Mouse (Mus musculus) frontal cortex, adult 2 months (tissue): ENCODE data around the gene Col23a1. TPM values are rescaled to one million over a fixed set of nuclear protein-coding genes. Genes with fewer than 3 reads are reported as not detected.
"Not testable (repeated sequence)": the region's sequence is repeated elsewhere in the genome, so short reads cannot be mapped to it uniquely, and the experiment has no call there.

Experiments used
- DNase-seq, 2 experiments: peaks; one replicate each; pipeline ENCODE4 v3.0.0; 2022; ENCODE audit warnings: low spot score in 1 of 2; ENCODE audit errors: extremely low spot score in 1 of 2
- polyA plus RNA-seq: library from polyadenylated mRNA; depleted of rRNA; stranded (reverse); fragments of >200 nt; gene quantifications from 2 replicates; pipeline ENCODE4 v1.2.3, GENCODE M21; 2012

Col23a1 gene
- polyA plus RNA-seq, 1 experiment = 15.2 TPM

DNA sequence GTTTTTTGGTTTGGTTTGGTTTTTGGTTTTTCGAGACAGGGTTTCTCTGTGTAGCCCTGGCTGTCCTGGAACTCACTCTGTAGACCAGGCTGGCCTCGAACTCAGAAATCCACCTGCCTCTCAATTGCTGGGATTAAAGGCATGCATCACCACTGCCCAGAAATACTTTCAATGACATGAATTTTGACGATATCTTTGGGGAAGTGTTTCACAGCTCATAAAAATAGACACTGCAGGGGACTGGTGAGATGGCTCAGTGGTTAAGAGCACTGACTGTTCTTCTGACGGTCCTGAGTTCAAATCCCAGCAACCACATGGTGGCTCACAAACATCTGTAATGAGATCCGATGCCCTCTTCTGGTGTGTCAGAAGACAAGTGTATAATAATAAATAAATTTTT is 320.2 kb downstream of the Col23a1 start:
- DNase-seq = not testable (repeated sequence)

DNA sequence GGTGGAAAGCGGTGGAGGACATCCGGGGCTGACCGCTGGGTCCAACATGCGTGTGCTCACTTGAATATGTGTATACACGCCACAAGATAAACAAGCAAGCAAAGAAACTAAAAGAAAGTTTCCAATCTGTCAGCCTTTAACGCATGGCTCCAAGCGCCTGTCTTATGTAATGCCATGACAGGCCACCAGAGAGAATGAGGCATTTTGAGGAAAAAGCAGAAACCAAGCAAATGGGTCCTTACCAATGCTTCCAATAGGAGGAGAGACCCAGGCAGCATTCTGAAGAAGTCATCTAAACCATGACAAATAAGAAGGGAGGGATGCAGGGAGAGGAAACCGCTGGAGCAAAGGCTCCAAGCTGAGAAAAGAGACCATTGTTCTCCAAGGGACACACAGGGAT is 324.5 kb downstream of the Col23a1 start:
- no peak for DNase-seq

GRCm38 (mm10) chr11:51615129-51615528 is 325.4 kb downstream of the Col23a1 start:
- no peak for DNase-seq

DNA sequence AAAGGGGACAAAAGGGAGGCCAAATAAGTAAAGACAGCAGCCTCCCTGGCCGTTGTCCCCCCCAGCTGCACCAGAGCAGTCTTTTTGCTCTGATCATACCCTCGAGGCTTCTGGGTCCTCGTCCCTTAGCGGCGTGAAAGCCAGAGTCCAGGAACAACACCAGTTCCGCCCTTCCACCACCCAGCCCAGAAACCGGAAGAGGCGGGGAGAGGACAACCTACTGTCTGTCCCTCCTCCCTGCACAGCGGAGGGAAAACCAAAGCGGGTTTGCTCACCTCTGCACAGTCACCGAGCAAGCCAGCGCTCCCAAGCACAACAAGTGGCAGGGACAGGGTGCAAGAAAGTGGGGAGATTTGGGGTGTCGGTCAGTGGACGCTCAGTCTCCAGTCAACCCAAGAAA is 325.9 kb downstream of the Col23a1 start:
- DNase-seq = peak in 1 of 2 experiments; percentile 50

GRCm38 (mm10) chr11:51616113-51616512 is 326.4 kb downstream of the Col23a1 start:
- DNase-seq = not testable (repeated sequence)

DNA sequence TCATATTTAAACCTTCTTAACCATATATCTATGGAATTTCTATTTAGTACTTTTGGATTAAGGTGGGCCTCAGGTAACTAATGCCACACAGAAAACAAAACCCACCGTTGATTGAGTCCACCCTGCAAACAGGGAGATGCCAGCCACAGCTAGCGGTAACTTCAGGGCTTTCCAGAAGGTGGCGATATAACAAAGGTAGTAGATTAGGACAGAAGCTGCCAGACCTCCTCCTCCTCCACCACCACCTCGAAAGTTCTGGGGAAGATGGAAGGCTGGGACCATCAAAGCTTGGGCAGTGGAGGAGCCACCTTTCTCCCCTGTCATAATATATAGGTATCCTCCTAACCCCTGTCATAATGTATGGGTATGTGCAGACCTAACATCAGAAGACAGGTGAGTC is 328.0 kb downstream of the Col23a1 start:
- peak in 1 of 2 experiments; percentile 89 for DNase-seq

DNA sequence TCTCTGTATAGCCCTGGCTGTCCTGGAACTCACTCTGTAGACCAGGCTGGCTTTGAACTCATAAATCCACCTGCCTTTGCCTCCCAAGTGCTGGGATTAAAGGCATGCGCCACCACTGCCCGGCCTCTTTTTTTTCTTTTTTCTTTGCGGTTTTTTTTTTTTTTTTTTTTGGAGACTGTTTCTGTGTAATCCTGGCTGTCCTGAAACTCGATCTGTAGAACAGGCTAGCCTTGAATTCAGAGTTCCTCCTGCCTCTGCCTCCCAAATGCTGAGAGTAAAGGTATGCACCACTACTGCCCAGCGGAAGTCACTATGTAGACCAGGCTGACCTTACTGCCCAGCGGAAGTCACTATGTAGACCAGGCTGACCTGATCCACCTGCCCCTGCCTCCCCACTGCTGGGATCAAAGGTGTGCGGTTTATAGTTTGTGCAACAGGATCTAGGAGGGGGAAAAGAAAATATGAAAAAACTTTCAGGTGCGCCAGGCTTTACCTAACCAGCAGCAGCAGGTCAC is 329.2 kb downstream of the Col23a1 start:
- no peak for DNase-seq

GRCm38 (mm10) chr11:51619409-51620060 is 329.8 kb downstream of the Col23a1 start, which contains the start of gene Nhp2:
Gene Nhp2, plus strand, starts transcription at chr11:51619735.
- DNase-seq = peak; percentile 96 to 97

DNA sequence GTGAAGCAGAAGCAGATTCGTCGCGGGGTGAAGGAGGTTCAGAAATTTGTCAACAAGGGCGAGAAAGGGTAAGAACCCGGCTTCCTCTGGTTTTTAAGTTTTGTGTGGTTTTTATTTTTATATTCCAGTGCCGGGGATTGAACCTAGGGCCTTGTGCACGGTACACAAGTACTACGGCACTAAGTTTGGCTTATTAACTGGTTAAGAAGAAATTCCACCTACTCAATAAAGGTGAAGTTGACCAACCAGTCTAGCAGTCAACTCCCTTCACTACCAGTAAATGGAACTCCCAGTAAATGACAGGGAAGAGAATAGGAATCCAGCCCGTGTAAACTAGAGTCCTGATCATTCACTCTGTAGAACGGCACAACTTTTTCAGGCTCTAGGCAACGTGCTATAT is 330.4 kb downstream of the Col23a1 start:
- DNase-seq = no peak

- DNase-seq = no peak
Observed at GRCm38 (mm10) chr11:51621776-51622175, 332.1 kb downstream of the Col23a1 start.

- peak; percentile 90 to 92 for DNase-seq
Observed at GRCm38 (mm10) chr11:51622971-51623491, 333.3 kb downstream of the Col23a1 start.

DNA sequence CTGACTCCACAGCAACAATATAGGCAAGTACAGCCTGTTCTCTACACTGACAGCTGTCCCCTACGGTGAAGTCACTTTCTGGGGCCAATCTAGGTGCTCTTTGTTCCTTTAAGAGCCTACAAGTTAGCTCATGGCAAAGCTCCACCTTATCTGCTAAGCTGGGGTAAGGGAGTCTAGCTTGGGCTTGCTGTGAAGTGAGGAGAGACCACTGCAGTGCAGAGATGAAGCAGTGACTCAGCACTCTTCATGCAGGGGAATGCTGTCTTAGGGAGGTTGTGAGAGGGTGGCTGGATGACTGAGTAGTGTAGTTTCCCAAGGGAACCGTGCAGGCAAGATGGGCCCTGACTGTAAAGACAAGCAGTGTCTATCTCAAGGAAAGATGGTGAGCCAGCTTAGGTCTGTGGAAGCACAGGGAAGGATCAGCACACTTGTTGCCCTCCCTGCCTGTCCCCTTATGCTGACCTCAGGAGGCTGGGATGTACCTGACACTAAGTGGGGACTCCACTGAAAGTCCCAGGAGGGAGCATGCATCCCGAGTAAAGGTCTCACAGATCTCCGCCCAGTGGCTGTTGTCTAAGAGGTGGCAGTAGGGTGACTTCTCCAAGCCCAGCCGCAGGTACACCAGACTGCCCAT is 335.6 kb downstream of the Col23a1 start:
- DNase-seq = no peak

DNA sequence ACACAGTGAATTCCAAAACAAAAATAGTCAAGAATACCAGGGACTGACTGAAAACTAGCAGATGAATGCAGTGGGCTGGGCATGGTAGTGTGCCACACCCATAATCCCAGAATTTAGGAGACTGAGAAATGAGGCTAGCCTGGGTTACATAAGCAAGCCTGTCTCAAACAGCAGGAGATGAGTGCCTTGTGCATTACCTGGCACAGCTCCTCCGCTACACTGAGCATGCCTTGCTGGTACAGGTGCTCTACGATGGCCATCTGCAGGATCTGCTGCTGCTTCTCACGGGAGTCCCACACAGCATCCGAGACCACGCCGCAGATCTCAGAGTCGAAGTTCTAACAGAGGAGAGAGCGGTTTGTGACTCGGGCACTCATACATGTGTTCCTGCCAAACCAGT is 337.7 kb downstream of the Col23a1 start:
- peak in 1 of 2 experiments; percentile 46 for DNase-seq

- no peak for DNase-seq
Observed at GRCm38 (mm10) chr11:51627907-51628306, 338.2 kb downstream of the Col23a1 start.

GRCm38 (mm10) chr11:51629651-51630314 is 340.1 kb downstream of the Col23a1 start:
- peak; percentile 70 to 77 for DNase-seq

- no peak for DNase-seq
Observed at GRCm38 (mm10) chr11:51632130-51632753, 342.5 kb downstream of the Col23a1 start.

DNA sequence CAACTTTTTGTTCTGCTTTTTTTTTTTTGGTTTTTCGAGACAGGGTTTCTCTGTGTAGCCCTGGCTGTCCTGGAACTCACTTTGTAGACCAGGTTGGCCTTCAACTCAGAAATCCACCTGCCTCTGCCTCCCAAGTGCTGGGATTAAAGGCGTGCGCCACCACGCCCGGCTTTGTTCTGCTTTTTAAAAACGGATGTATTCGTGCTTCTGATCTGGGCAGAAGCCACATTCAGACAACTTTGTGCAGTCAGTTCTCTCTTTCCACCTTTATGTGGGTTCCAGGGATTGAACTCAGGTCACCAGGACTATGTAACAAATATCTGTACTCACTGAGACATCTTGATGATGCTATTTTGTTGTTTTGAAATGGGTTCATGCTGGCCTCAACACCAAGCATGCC is 343.5 kb downstream of the Col23a1 start:
- not testable (repeated sequence) for DNase-seq
